Mouse (Mus musculus) lung, embryonic 15.5 days (tissue): Measurements from ENCODE around the gene Coro2b. TPM values are rescaled to one million over a fixed set of nuclear protein-coding genes. Genes with fewer than 3 reads are reported as not detected.
A peak's percentile ranks its signal among the peaks of the same experiment; 100 is the strongest.

Experiments used
- ATAC-seq: fragments of 200-750 bp; cut with Nextera tagmentation; 2 replicates; pipeline ENCODE4 v1.8.0; 2017; ENCODE audit warnings: moderate number of reproducible peaks, borderline replicate concordance; ENCODE audit not compliant: low FRiP score, low TSS enrichment; ENCODE audit errors: extremely low read depth
- H3K27ac ChIP-seq: fragments of 300-500 bp; sonication (generic); 2 replicates; pipeline ENCODE4 v1.5.1; 2015; ENCODE audit warnings: moderate library complexity, mild to moderate bottlenecking, inconsistent platforms
- H3K27me3 ChIP-seq: fragments of 300-500 bp; sonication (generic); 2 replicates; pipeline ENCODE4 v1.6.1; 2015; ENCODE audit warnings: inconsistent platforms
- H3K36me3 ChIP-seq: fragments of 300-500 bp; sonication (generic); 2 replicates; pipeline ENCODE4 v1.6.1; 2015; ENCODE audit warnings: inconsistent platforms
- H3K4me1 ChIP-seq: fragments of 300-500 bp; sonication (generic); 2 replicates; pipeline ENCODE4 v1.6.1; 2015; ENCODE audit warnings: inconsistent platforms
- H3K4me2 ChIP-seq: fragments of 300-500 bp; sonication (generic); 2 replicates; pipeline ENCODE4 v1.6.1; 2015; ENCODE audit warnings: inconsistent platforms, mild to moderate bottlenecking, moderate library complexity
- H3K4me3 ChIP-seq: fragments of 300-500 bp; sonication (generic); 2 replicates; pipeline ENCODE4 v1.5.1; 2015; ENCODE audit warnings: mild to moderate bottlenecking, inconsistent platforms
- H3K9ac ChIP-seq: fragments of 300-500 bp; sonication (generic); 2 replicates; pipeline ENCODE4 v1.6.1; 2015; ENCODE audit warnings: inconsistent platforms
- H3K9me3 ChIP-seq: fragments of 300-500 bp; sonication (generic); 2 replicates; pipeline ENCODE4 v1.6.1; 2016; ENCODE audit warnings: inconsistent platforms
- WGBS: fragments of 180-500 bp; shearing (Covaris S2); methylation state at CpG from one replicate; pipeline ENCODE4 v1.1.7; 2015; 5-methylcytosine and 5-hydroxymethylcytosine counted together
- polyA plus RNA-seq: library from polyadenylated mRNA; unstranded; fragments of >200 nt; fragmentation: Nextera tagmentation; extraction: Ambion mirVana; gene quantifications from 2 replicates; pipeline ENCODE4 v1.2.1, GENCODE M21; 2015

Coro2b gene
- polyA plus RNA-seq, 1 experiment from 2014 or later = 22.8 TPM

DNA sequence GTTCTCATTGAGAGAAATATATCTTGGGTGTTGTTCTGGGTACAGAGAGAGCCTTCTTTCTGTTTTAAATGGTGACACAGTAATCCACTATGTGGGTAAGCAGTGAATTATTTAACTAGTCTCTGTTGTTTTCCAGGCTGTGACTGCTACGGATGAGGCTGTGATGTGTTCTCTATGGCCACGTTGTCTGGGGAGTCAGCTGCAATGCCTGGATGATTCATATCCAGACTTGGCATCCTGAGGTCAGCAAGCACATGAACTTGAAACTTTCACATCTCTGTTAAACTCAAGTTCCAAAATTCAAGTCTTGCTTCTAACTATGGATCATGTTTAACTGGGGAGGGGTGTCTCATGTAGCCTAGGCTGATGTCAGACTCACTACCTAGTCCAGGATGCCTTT, 142.7 kb downstream of the Coro2b start:
- Histone ChIP-seq H3K9ac (no peak overlapping the region), H3K27ac (no peak overlapping the region), H3K4me1 (no peaks in the 10 kb centered on the region), H3K36me3 (no peaks in the 10 kb centered on the region), H3K4me3 (no peak overlapping the region), H3K4me2 (no peak overlapping the region), H3K9me3 (no peaks in the 10 kb centered on the region), H3K27me3 (no peaks in the 10 kb centered on the region)
- no peak for ATAC-seq
- WGBS = 46% methylated on average over 2 of the region's 2 CpGs

DNA sequence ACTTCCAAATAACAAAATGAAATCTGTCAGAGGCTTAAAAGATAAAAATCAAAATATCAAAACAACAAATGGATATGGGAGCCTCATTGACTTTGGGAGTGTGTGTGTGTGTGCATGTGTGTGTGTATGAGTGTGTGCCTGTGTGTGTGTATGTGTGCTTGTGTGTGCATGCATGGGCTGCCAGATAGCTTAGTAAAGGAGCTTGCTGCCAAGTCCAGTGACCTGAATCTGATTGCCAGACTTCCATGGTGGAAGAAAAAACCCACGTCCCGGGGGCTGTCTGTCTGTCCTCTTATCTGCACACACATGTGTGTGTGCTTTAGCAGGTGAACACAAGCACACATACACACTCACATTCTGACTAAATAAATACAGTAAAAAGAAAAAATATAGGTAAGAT, 143.3 kb downstream of the Coro2b start:
- Histone ChIP-seq H3K4me3 (no peak overlapping the region), H3K9ac (no peak overlapping the region), H3K27me3 (no peaks in the 10 kb centered on the region), H3K4me1 (no peaks in the 10 kb centered on the region), H3K4me2 (no peak overlapping the region), H3K36me3 (no peaks in the 10 kb centered on the region), H3K9me3 (no peaks in the 10 kb centered on the region), H3K27ac (no peak overlapping the region)
- ATAC-seq = no peak
- WGBS = 68% methylated on average over 2 of the region's 2 CpGs

- H3K9me3 ChIP-seq = no peaks in the 10 kb centered on the region
- H3K27ac ChIP-seq = no peak overlapping the region
- H3K36me3 ChIP-seq = no peaks in the 10 kb centered on the region
- no peak overlapping the region for H3K9ac ChIP-seq
- no peak overlapping the region for H3K4me2 ChIP-seq
- no peaks in the 10 kb centered on the region for H3K27me3 ChIP-seq
- 66% methylated on average over 9 of the region's 9 CpGs for WGBS
- ATAC-seq = no peak
- no peak overlapping the region for H3K4me3 ChIP-seq
- H3K4me1 ChIP-seq = no peaks in the 10 kb centered on the region
Observed at GRCm38 (mm10) chr9:62389735-62390134, 147.1 kb downstream of the Coro2b start.

DNA sequence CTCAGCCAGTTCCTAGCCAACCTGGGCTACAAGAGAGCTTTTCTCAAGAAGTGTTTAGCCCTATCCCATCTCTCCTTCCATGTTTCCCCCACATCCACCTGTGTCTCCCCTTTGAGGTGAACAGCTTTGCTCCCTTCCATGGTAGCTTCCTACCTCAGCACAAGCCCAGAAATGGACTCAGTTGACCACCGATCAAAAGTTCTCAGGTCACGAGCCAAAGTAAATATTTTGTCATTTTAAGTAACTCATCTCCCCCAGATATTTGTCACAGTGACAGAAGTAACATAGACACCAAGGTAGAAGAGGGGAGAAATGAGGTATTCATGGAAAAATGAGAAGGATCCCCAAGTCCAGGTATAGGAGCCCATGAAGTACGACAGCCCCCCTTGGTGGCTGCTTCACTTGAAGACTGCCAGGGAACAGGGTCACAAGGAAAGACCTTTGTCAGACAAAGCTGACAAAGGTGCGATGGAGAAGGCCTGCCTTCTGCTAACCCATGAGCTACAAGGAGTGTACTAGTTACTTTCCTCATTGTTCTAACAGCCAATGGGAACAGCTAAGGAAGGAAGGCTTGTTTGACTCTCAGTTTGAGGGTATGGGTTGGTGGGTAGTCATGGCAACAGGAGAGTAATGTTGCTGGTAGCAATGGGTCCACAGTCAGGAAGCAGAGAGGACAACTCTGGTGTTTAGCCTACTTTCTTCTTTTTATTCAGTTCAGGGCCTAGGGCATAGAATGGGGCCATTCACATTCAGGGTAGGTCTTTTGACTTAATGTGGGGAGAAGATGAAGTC, 150.9 kb downstream of the Coro2b start:
- 73% methylated on average over 4 of the region's 4 CpGs for WGBS
- H3K27me3 ChIP-seq = no peaks in the 10 kb centered on the region
- no peak overlapping the region for H3K4me3 ChIP-seq
- no peak overlapping the region for H3K9ac ChIP-seq
- no peak for ATAC-seq
- no peaks in the 10 kb centered on the region for H3K9me3 ChIP-seq
- no peak overlapping the region for H3K27ac ChIP-seq
- H3K4me1 ChIP-seq = peaks cover 14% of the 10 kb centered on the region; the same call in 1 of the 2 replicates
- no peaks in the 10 kb centered on the region for H3K36me3 ChIP-seq
- H3K4me2 ChIP-seq = no peak overlapping the region

DNA sequence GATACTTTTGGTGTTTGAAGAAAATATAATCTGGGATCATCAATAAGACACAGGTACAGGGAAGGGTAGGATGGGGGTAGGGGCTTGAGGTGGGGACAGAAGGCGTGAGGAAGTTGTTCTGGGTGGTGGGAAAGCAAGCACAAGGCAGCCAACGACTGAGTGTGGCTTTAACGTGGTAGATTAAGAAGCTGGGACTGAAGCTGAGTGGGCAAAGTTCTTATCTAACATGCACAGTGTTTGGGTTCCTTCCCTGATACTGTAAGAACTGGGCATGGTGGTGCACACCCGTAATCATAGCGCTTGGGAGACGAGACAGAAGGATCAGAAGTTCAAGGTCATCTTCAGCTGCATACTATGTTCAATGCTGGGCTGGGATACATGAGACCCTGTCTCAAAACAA, 151.8 kb downstream of the Coro2b start:
- Histone ChIP-seq H3K4me3 (no peak overlapping the region), H3K4me1 (peaks cover 17% of the 10 kb centered on the region; the same call in 1 of the 2 replicates), H3K4me2 (no peak overlapping the region), H3K9ac (no peak overlapping the region), H3K27ac (no peak overlapping the region), H3K36me3 (peaks cover 5% of the 10 kb centered on the region), H3K27me3 (no peaks in the 10 kb centered on the region), H3K9me3 (no peaks in the 10 kb centered on the region)
- no peak for ATAC-seq
- WGBS = 75% methylated on average over 6 of the region's 6 CpGs

DNA sequence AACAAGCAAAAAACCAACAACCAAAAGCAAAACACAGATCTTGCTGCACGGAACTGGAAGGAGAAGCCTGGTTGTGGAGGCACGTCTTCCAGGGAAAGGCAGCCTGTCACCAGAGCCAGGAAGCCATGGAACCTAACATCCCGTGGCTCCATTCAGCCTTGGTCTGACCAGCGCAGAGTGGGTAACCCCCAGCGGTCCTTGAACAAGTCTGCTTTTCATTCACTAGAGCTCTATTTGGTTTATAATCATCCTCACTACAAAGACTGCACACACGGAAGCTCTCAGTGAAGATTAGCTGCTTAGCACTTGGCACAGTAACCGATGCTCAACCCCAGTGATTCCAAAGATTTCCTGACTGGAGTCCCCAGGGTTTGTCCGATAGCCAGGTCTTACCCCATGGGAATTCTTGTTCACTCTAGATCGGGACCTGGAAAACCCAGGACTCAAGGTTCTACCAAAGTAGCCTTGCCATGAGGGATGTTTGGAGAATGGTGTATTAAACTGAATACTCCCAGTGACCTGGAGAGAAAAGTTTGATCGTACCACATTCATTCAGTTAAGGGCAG, 154.2 kb downstream of the Coro2b start:
- 60% methylated on average over 10 of the region's 10 CpGs for WGBS
- no peak overlapping the region for H3K4me3 ChIP-seq
- no peak for ATAC-seq
- H3K36me3 ChIP-seq = peaks cover 25% of the 10 kb centered on the region
- no peaks in the 10 kb centered on the region for H3K27me3 ChIP-seq
- no peaks in the 10 kb centered on the region for H3K9me3 ChIP-seq
- H3K4me2 ChIP-seq = no peak overlapping the region
- H3K27ac ChIP-seq = 0 out of 2 replicates have a peak overlapping the region, but pooled peaks have one; percentile 57
- no peak overlapping the region for H3K9ac ChIP-seq
- H3K4me1 ChIP-seq = peaks cover 17% of the 10 kb centered on the region; the same call in 1 of the 2 replicates

GRCm38 (mm10) chr9:62381402-62381913, 155.4 kb downstream of the Coro2b start:
- H3K27me3 ChIP-seq = no peaks in the 10 kb centered on the region
- WGBS = 43% methylated on average over 8 of the region's 8 CpGs
- H3K4me2 ChIP-seq = no peak overlapping the region
- H3K4me1 ChIP-seq = peaks cover 20% of the 10 kb centered on the region
- H3K4me3 ChIP-seq = no peak overlapping the region
- peak overlapping the region; percentile 57 for H3K27ac ChIP-seq
- H3K9me3 ChIP-seq = no peaks in the 10 kb centered on the region
- no peak for ATAC-seq
- H3K9ac ChIP-seq = no peak overlapping the region
- peaks cover 35% of the 10 kb centered on the region for H3K36me3 ChIP-seq

GRCm38 (mm10) chr9:62380351-62380750, 156.5 kb downstream of the Coro2b start:
- ATAC-seq = no peak
- H3K9me3 ChIP-seq = no peaks in the 10 kb centered on the region
- H3K27me3 ChIP-seq = no peaks in the 10 kb centered on the region
- WGBS = 41% methylated on average over 5 of the region's 5 CpGs
- H3K4me2 ChIP-seq = no peak overlapping the region
- H3K27ac ChIP-seq = no peak overlapping the region
- H3K4me3 ChIP-seq = no peak overlapping the region
- peaks cover 27% of the 10 kb centered on the region for H3K4me1 ChIP-seq
- no peak overlapping the region for H3K9ac ChIP-seq
- H3K36me3 ChIP-seq = peaks cover 46% of the 10 kb centered on the region

GRCm38 (mm10) chr9:62377897-62378296, 158.9 kb downstream of the Coro2b start:
- Histone ChIP-seq H3K4me3 (no peak overlapping the region), H3K4me2 (no peak overlapping the region), H3K9ac (no peak overlapping the region), H3K27me3 (no peaks in the 10 kb centered on the region), H3K36me3 (peaks cover 67% of the 10 kb centered on the region), H3K27ac (no peak overlapping the region), H3K4me1 (peaks cover 50% of the 10 kb centered on the region), H3K9me3 (no peaks in the 10 kb centered on the region)
- ATAC-seq = no peak
- WGBS = 88% methylated on average over 10 of the region's 10 CpGs

DNA sequence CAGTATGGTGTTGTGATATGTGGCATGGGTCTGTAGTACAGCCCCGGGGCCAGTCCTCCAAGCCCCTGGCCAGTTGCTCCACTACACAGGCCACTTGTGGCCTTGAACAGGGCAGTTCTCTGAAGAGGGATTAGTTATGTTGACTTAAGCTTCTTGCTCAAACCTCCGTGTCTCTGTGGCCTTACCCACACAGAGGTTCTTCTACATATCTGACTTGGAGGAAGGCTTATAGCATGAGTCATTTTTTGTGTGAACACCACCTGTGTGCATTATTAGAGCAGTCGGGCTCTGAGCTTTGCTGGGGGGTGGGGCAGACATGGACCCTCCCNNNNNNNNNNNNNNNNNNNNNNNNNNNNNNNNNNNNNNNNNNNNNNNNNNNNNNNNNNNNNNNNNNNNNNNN, 162.6 kb downstream of the Coro2b start:
- Histone ChIP-seq H3K4me1 (peaks cover 66% of the 10 kb centered on the region), H3K36me3 (peaks cover 61% of the 10 kb centered on the region), H3K9ac (no peak overlapping the region), H3K27me3 (no peaks in the 10 kb centered on the region), H3K4me2 (no peak overlapping the region; the same call in 1 of the 2 replicates), H3K4me3 (no peak overlapping the region), H3K9me3 (no peaks in the 10 kb centered on the region), H3K27ac (peak overlapping the region; percentile 72)
- ATAC-seq = no peak; the same call in 1 of the 2 replicates
- 44% methylated on average over 3 of the region's 3 CpGs for WGBS

DNA sequence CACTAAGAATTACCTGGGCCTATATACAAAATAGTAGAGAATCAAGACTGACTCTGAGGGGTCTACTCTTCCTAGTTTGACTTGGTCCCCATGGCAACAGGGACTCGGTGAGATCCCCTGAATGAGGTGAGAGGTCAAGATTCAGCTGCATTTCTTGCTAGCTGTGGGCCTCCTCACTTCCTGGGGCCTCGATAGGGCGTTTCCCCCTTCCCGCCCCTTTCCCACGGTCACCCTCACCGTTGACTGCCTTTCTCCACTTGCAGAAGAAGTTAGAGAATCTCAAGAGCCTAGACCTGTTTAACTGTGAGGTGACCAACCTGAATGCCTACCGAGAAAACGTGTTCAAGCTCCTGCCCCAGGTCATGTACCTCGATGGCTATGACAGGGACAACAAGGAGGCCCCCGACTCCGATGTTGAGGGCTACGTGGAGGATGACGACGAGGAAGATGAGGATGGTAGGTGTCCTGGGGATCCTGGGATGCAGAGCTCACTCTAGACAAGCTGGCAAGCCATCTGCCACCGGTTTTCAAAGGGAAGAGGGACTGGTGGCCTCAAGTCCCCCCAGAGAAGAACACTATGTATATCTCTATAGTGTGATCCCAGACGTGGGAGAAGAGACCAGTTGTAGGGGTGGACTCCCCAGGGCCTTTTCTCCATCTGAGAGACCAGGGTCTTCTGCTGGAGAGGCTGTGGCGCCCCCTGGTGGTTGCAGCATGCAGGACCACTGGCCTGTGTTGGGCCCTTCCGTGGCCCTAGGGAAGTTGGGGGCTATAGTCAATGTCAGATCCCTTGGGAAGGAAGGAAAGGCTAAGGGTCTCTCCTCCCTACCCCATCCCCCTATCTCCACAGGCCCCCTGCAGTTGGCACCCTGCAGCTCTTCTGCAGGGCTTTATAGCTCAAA, 163.4 kb downstream of the Coro2b start:
- no peak for ATAC-seq
- H3K9me3 ChIP-seq = no peaks in the 10 kb centered on the region
- H3K36me3 ChIP-seq = peaks cover 56% of the 10 kb centered on the region
- H3K4me1 ChIP-seq = peaks cover 74% of the 10 kb centered on the region
- no peak overlapping the region for H3K4me3 ChIP-seq
- WGBS = 47% methylated on average over 18 of the region's 18 CpGs
- H3K27me3 ChIP-seq = no peaks in the 10 kb centered on the region
- peak overlapping the region; percentile 72 for H3K27ac ChIP-seq
- no peak overlapping the region for H3K4me2 ChIP-seq
- H3K9ac ChIP-seq = no peak overlapping the region
